Mouse (Mus musculus): ENCODE results near the gene Apol6.

- TF ChIP-seq POLR2A (IDR thresholded peaks at IDR 0.05; ENCODE audit: low read depth, low read length) (no peak), CTCF (conservative IDR thresholded peaks at IDR 0.05; ENCODE audit: insufficient read depth, insufficient read length, low read depth, low read length) (no peak)
Measured at GRCm38 (mm10) chr15:77003173-77003867, 41.2 kb upstream of the Apol6 start.
